Mouse (Mus musculus): ENCODE data around the gene Rapgef2.

DNA sequence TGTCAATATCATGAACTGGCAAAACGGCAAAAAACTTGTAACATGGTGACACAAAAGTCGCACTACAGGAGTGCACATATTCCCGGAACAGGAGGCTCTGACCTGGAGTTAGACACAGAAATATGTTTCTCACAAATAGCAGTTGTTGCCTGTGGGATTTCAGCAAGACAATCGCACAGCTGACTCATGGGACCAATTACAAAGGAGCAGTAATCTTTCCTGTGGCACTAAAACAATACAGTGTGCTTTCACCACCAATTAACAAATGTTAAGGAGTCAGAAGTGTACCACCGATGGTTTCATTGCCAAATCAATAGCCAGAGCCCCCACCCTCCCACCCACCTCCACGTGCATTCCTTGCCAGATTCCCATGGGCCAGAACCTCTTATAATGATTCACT, 142.2 kb downstream of the Rapgef2 start:
- no peak for TF ChIP-seq GATA1 (IDR thresholded peaks at IDR 0.05; ENCODE audit: low read length)
- TF ChIP-seq TAL1 (IDR thresholded peaks at IDR 0.05; ENCODE audit: low read length): no peak
